Mouse (Mus musculus) left cerebral cortex, adult 8-10 months (tissue): ENCODE measurements around the gene E130114P18Rik. TPM values are rescaled to one million over a fixed set of nuclear protein-coding genes. Genes with fewer than 3 reads are reported as not detected.
A peak's percentile ranks its signal among the peaks of the same experiment; 100 is the strongest.

ENCODE experiments used
- DNase-seq, 2 experiments: peaks; one replicate each; pipeline ENCODE4 v3.0.0; 2022; ENCODE audit warnings: low spot score in 2 of 2
- total RNA-seq, 4 experiments: library from RNA; stranded (reverse); gene quantifications; 2 replicates each; pipeline ENCODE4 v1.2.4; 2022

Gene E130114P18Rik
- total RNA-seq, 4 experiments from 2014 or later: 5.0 to 8.3 (median 6.2) TPM

DNA sequence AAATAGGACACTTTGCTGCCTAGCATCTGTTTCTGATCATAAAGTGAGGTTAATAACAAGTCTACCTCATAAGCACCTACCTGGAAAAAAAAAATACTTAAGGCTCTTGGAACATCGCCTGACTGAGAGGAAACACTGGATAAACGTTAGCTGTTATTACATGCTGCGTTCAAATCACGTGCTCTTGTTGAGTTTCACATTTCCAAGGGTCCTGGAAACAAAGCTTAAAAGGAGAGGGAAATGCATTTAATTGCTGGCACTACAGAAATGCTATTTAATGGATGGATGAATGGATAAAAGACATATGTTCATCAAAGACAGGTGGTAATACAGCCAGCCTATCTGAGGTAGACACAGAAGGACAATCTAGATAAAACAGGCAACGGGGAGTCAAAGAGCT lies 200.4 kb downstream of the E130114P18Rik start:
- DNase-seq: no peak

DNA sequence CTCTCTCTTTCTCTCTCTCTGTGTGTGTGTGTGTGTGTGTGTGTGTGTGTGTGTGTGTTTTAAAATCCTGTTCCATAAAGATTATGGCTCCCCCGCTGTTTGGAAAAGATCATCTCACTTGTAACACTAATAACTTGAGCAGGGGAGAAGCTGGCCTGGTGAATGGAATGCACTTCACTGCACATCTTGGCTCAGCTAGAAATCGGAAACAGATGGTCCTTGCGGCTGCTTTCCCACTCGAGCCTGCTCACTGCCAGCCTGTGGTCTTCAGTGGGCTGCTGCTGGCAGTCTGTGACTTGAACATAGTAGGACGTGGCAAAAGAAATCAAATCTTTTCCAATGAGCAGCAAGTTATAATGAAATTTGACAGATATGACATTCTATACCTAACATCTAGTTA lies 202.4 kb downstream of the E130114P18Rik start:
- peak in 1 of 2 experiments; percentile 43 for DNase-seq

DNA sequence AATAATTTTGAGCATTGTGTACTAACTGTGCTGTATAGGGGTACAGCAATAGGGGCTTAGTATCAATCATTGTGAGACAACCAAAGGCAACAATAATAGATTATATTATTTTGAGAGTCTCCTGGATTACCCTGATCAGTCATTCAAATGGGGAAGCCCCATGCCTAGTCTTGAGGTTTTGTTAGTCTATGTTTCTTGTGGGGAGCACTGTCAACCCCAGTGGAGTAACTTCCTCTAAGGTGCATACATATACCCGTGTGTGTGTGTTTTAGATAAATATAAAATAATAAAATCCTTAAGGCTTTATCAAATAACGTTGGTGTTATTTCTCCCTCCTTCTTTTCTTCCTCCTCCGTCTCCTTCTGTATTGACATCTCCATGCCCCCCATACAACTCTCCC lies 208.6 kb downstream of the E130114P18Rik start:
- no peak for DNase-seq

DNA sequence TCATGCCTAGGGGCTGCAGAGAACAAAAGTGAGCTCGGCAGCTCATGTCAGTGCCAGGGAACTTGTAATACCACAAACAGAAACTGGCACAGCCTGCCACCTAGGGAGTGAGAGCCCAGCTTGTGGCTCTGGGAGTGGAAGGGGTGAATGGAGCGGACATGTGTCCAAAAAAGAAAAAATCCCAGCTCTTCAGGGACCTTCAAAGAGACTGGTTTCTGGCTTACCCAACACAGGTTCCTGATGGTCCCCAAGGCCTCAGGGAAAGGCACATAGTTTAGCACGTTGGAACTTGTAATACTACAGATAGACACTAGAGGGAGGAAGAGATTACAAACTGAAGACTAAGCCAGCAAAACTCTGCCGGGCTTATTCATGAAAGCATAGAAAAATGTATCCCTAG lies 213.2 kb downstream of the E130114P18Rik start:
- DNase-seq: no peak

DNA sequence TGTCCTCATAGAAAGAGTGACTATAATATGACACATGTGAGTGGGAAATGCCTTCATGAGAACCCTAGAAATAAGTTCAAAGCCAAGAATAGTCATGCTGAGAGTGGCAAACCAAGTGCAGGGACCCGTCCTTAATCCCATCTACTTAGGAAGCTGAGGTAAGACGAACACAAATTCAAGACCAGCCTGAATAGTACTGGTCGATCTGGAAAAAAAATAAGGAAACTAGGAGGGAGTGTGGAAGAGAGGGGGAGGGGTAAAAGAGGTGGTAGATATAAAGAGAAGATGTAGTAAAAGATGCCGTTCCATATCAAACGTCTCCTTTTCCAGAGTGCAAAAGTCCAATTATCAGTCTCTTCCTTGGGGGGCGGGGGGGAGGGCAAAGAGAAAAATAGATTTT lies 213.7 kb downstream of the E130114P18Rik start:
- no peak for DNase-seq

DNA sequence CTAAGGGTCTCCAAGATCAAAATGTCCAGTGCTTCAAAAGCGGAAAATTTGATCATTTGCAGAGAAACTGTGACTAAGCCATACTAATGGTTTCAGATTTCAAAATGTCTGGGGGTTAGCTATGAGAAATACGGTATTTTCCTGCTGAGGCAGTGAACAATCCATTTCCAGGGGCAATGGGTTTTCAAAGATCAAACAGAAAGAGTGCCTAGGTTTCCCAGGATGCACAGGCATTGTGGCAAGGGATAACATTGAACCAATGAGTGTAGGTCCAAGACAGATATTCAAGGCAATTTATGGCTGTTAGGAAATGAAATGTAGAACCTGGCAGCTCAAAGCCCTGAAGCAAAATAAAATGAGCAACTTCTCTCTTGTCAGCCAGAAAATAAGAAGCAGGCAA lies 220.3 kb downstream of the E130114P18Rik start:
- DNase-seq: no peak

DNA sequence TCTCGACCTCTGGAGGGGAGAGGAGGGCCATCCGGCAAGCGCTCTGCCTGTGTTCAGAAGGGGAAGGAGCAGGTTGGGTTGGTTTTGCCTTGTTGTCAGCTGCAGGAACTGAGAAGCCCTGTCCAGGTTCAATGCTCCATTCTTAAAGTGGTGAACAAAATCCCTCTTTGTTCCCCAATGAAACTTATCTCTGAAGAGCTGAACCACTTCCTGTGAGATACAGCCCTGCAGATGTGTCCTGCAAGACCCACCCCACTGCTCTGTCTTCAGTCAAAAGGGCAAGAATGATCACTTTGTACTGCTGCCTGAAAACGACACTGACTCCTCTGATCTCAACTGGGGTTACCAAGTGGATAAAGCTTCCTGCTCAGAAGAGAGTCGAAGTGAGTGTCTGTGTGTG lies 233.9 kb downstream of the E130114P18Rik start:
- no peak for DNase-seq

DNA sequence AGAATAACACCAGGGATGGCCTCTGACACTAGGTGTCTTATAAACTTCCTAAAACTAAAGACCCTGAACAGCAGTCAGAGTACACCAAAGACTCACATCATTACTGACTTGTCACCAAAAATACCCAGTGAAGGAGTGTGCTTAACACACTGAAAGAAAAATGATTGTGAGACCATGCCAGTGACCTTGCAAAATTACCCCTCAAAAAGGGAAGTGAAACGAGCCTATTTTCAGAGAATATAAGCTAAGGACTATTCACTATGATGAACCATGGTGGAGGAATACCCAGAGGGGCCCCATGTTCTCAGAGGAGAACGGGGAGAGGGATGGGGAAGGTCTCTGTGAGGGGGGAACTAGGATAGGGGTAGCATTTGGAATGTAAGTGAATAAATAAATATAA lies 245.8 kb downstream of the E130114P18Rik start:
- no peak for DNase-seq

DNA sequence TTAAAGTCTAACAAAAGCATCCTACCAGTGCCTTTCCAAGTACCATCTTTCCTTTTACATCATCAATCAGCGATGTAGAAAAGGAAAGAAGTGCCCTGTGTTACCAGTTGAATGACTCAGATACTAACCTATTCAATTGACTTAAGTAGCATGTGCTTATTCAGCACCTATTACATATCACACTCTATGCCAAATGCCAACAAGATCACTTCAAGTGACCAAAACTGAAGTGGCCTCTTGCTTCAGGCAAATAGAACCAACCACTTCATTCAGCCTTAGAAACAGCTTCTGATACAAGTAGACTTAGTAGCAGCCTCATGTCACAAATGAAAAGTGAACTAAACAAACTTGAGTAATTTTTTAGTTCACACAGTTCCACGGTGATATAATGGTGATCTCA lies 249.4 kb downstream of the E130114P18Rik start:
- DNase-seq: no peak

Other genes starting within 250 kb of the E130114P18Rik start
- gene Nfia, start 5.3 kb downstream of the E130114P18Rik start, total RNA-seq: 10 to 100 TPM; 55.9 to 77.3 (median 71.0) TPM